Mouse (Mus musculus) kidney, adult 2 months (tissue): ENCODE results near the gene Atp8a1.

Experiments used
- CTCF ChIP-seq: fragments of 200-500 bp; conservative IDR thresholded peaks from 2 replicates; pipeline ENCODE4 v1.5.1; 2011; ENCODE audit warnings: low read depth, mild to moderate bottlenecking, control low read depth, low read length, moderate library complexity, mixed read lengths; ENCODE audit not compliant: insufficient read depth, insufficient read length
- POLR2A ChIP-seq: fragments of 200-500 bp; IDR thresholded peaks from one replicate; pipeline ENCODE4 v1.6.1; 2011; ENCODE audit warnings: low read depth, low read length, control low read depth

- no peak for TF ChIP-seq POLR2A
- TF ChIP-seq CTCF, result no peak
Observed at GRCm38 (mm10) chr5:67802174-67803030, 44.8 kb downstream of the Atp8a1 start.
